Mouse (Mus musculus) MEL (cell line): Measurements from ENCODE around the gene Ppp6c. TPM values are rescaled to one million over a fixed set of nuclear protein-coding genes. Genes with fewer than 3 reads are reported as not detected.

ENCODE experiments used
- DNase-seq: peaks from one replicate; pipeline ENCODE4 v3.0.0; 2011; ENCODE audit warnings: low read depth, low spot score
- H3K27ac ChIP-seq: 2 replicates; pipeline ENCODE4 v1.5.1; 2012; ENCODE audit warnings: low read depth, mild to moderate bottlenecking, control low read depth, low read length, moderate library complexity; ENCODE audit not compliant: control insufficient read depth
- H3K27me3 ChIP-seq, 2 experiments: fragments of 150-350 bp in 1 of 2; sonication (generic) in 1 of 2; 2 replicates each; pipeline ENCODE4 v1.6.1; 2012; ENCODE audit warnings: low read length in 2 of 2, mild to moderate bottlenecking in 2 of 2, improper control_type of control experiment in 1 of 2, moderate library complexity in 1 of 2; ENCODE audit not compliant: insufficient read depth in 2 of 2, control insufficient read depth in 1 of 2
- H3K36me3 ChIP-seq, 2 experiments: 2 replicates each; pipeline ENCODE4 v1.6.1; 2012 to 2014; ENCODE audit warnings: low read length in 2 of 2, improper control_type of control experiment in 1 of 2, inconsistent platforms in 1 of 2, mild to moderate bottlenecking in 1 of 2; ENCODE audit not compliant: insufficient read depth in 2 of 2, control insufficient read depth in 1 of 2
- H3K4me1 ChIP-seq, 2 experiments: fragments of 150-350 bp in 1 of 2; sonication (generic) in 1 of 2; 2 replicates each; pipeline ENCODE4 v1.6.1; 2012; ENCODE audit warnings: low read length in 2 of 2, improper control_type of control experiment in 1 of 2, mild to moderate bottlenecking in 1 of 2; ENCODE audit not compliant: insufficient read depth in 2 of 2, control insufficient read depth in 1 of 2
- H3K4me3 ChIP-seq, 2 experiments: fragments of 150-350 bp in 1 of 2; sonication (generic) in 1 of 2; 2 replicates each; pipeline ENCODE4 v1.5.1; 2012; ENCODE audit warnings: low read depth in 2 of 2, low read length in 2 of 2, mild to moderate bottlenecking in 2 of 2, moderate library complexity in 2 of 2, control low read depth in 1 of 2, improper control_type of control experiment in 1 of 2; ENCODE audit not compliant: control insufficient read depth in 1 of 2, insufficient read depth in 1 of 2
- H3K79me2 ChIP-seq: 2 replicates; pipeline ENCODE4 v1.6.1; 2012; ENCODE audit warnings: mild to moderate bottlenecking, low read length, moderate library complexity; ENCODE audit not compliant: control insufficient read depth, poor library complexity, insufficient read depth
- H3K9ac ChIP-seq: 2 replicates; pipeline ENCODE4 v1.6.1; 2012; ENCODE audit warnings: low read depth, mild to moderate bottlenecking, control low read depth, low read length, moderate library complexity; ENCODE audit not compliant: control insufficient read depth, poor library complexity, severe bottlenecking
- H3K9me3 ChIP-seq: fragments of 150-350 bp; sonication (generic); replicated peaks from 2 replicates; pipeline ENCODE4 v1.6.1; 2012; ENCODE audit warnings: mild to moderate bottlenecking, low read length, improper control_type of control experiment, moderate library complexity; ENCODE audit not compliant: insufficient read depth
- BHLHE40 ChIP-seq: IDR thresholded peaks from 2 replicates; pipeline ENCODE4 v1.6.1; 2012; ENCODE audit warnings: low read depth, mild to moderate bottlenecking, inconsistent platforms, low read length, improper control_type of control experiment, borderline replicate concordance
- CHD1 ChIP-seq: IDR thresholded peaks from 2 replicates; pipeline ENCODE4 v1.6.1; 2012; ENCODE audit warnings: low read depth, mild to moderate bottlenecking, inconsistent platforms, low read length, improper control_type of control experiment
- CHD2 ChIP-seq: IDR thresholded peaks from 2 replicates; pipeline ENCODE4 v1.6.1; 2011; ENCODE audit warnings: low read length, improper control_type of control experiment
- CTCF ChIP-seq, 3 experiments: IDR thresholded peaks in 2 of 3; conservative IDR thresholded peaks in 1 of 3; 2 replicates each; pipeline ENCODE4 v1.5.1; 2011 to 2012; ENCODE audit warnings: low read length in 3 of 3, low read depth in 2 of 3, mild to moderate bottlenecking in 2 of 3, improper control_type of control experiment in 1 of 3, inconsistent platforms in 1 of 3, mixed read lengths in 1 of 3, moderate library complexity in 1 of 3; ENCODE audit not compliant: control insufficient read depth in 1 of 3, insufficient read depth in 1 of 3, poor library complexity in 1 of 3, severe bottlenecking in 1 of 3
- E2F4 ChIP-seq: IDR thresholded peaks from 2 replicates; pipeline ENCODE4 v1.6.1; 2011; ENCODE audit warnings: low read depth, low read length, improper control_type of control experiment, borderline replicate concordance
- ELF1 ChIP-seq: IDR thresholded peaks from 2 replicates; pipeline ENCODE4 v1.6.1; 2014; ENCODE audit warnings: low read depth, mild to moderate bottlenecking, inconsistent platforms, low read length, improper control_type of control experiment, moderate library complexity
- EP300 ChIP-seq, 2 experiments: IDR thresholded peaks; 2 replicates each; pipeline ENCODE4 v1.6.1; 2011; ENCODE audit warnings: improper control_type of control experiment in 2 of 2, low read length in 2 of 2, low read depth in 1 of 2, mild to moderate bottlenecking in 1 of 2
- ETS1 ChIP-seq: IDR thresholded peaks from 2 replicates; pipeline ENCODE4 v1.6.1; 2012; ENCODE audit warnings: low read depth, mild to moderate bottlenecking, inconsistent platforms, low read length, improper control_type of control experiment, moderate library complexity
- GABPA ChIP-seq: IDR thresholded peaks from 2 replicates; pipeline ENCODE4 v1.6.1; 2012; ENCODE audit warnings: low read depth, mild to moderate bottlenecking, inconsistent platforms, low read length, improper control_type of control experiment, moderate library complexity
- GATA1 ChIP-seq: IDR thresholded peaks from 2 replicates; pipeline ENCODE4 v1.6.1; 2011; ENCODE audit warnings: low read depth, low read length, improper control_type of control experiment
- HCFC1 ChIP-seq: IDR thresholded peaks from 2 replicates; pipeline ENCODE4 v1.6.1; 2012; ENCODE audit warnings: low read depth, mild to moderate bottlenecking, inconsistent platforms, low read length, improper control_type of control experiment, moderate library complexity
- JUND ChIP-seq: IDR thresholded peaks from 2 replicates; pipeline ENCODE4 v1.6.1; 2011; ENCODE audit warnings: low read depth, mild to moderate bottlenecking, improper control_type of control experiment, low read length
- KAT2A ChIP-seq: conservative IDR thresholded peaks from 2 replicates; pipeline ENCODE4 v1.6.1; 2012; ENCODE audit warnings: low read depth, low read length, improper control_type of control experiment, inconsistent platforms
- MAZ ChIP-seq: IDR thresholded peaks from 2 replicates; pipeline ENCODE4 v1.6.1; 2012; ENCODE audit warnings: low read depth, mild to moderate bottlenecking, inconsistent platforms, low read length, improper control_type of control experiment
- MXI1 ChIP-seq: IDR thresholded peaks from 2 replicates; pipeline ENCODE4 v1.6.1; 2011; ENCODE audit warnings: mild to moderate bottlenecking, low read depth, low read length, improper control_type of control experiment
- MYB ChIP-seq: IDR thresholded peaks from 2 replicates; pipeline ENCODE4 v1.6.1; 2011; ENCODE audit warnings: mild to moderate bottlenecking, low read depth, low read length, improper control_type of control experiment
- MYC ChIP-seq: IDR thresholded peaks from 2 replicates; pipeline ENCODE4 v1.6.1; 2011; ENCODE audit warnings: low read depth, mild to moderate bottlenecking, low read length, improper control_type of control experiment, moderate library complexity
- NELFE ChIP-seq: IDR thresholded peaks from 2 replicates; pipeline ENCODE4 v1.6.1; 2011; ENCODE audit warnings: low read depth, low read length, improper control_type of control experiment
- NRF1 ChIP-seq: IDR thresholded peaks from 2 replicates; pipeline ENCODE4 v1.6.1; 2014; ENCODE audit warnings: low read depth, mild to moderate bottlenecking, inconsistent platforms, low read length, improper control_type of control experiment, moderate library complexity; ENCODE audit not compliant: poor library complexity, insufficient read depth, severe bottlenecking
- POLR2AphosphoS2 ChIP-seq: IDR thresholded peaks from 2 replicates; pipeline ENCODE4 v1.6.1; 2011; ENCODE audit warnings: low read length, improper control_type of control experiment
- POLR2AphosphoS5 ChIP-seq: IDR thresholded peaks from 2 replicates; pipeline ENCODE4 v1.6.1; 2012; ENCODE audit warnings: low read depth, borderline replicate concordance, mild to moderate bottlenecking, inconsistent platforms, low read length, moderate library complexity, mixed read lengths
- RAD21 ChIP-seq: IDR thresholded peaks from 2 replicates; pipeline ENCODE4 v1.6.1; 2011; ENCODE audit warnings: mild to moderate bottlenecking, low read depth, low read length, improper control_type of control experiment
- RCOR1 ChIP-seq: IDR thresholded peaks from 2 replicates; pipeline ENCODE4 v1.6.1; 2012; ENCODE audit warnings: low read depth, mild to moderate bottlenecking, inconsistent platforms, low read length, improper control_type of control experiment
- SIN3A ChIP-seq: IDR thresholded peaks from 2 replicates; pipeline ENCODE4 v1.6.1; 2012; ENCODE audit warnings: low read length, improper control_type of control experiment, inconsistent platforms
- SMC3 ChIP-seq: IDR thresholded peaks from 2 replicates; pipeline ENCODE4 v1.6.1; 2011; ENCODE audit warnings: low read depth, low read length, improper control_type of control experiment
- TAL1 ChIP-seq: IDR thresholded peaks from 2 replicates; pipeline ENCODE4 v1.6.1; 2012; ENCODE audit warnings: mild to moderate bottlenecking, inconsistent platforms, low read length, moderate library complexity, mixed read lengths
- TBP ChIP-seq: IDR thresholded peaks from 2 replicates; pipeline ENCODE4 v1.8.0; 2011; ENCODE audit warnings: low read depth, low read length, improper control_type of control experiment
- TCF12 ChIP-seq: IDR thresholded peaks from 2 replicates; pipeline ENCODE4 v1.6.1; 2014; ENCODE audit warnings: low read depth, mild to moderate bottlenecking, inconsistent platforms, low read length, improper control_type of control experiment, moderate library complexity
- UBTF ChIP-seq: IDR thresholded peaks from 2 replicates; pipeline ENCODE4 v1.6.1; 2012; ENCODE audit warnings: low read depth, mild to moderate bottlenecking, inconsistent platforms, low read length, improper control_type of control experiment, moderate library complexity, borderline replicate concordance; ENCODE audit not compliant: insufficient read depth
- USF1 ChIP-seq: IDR thresholded peaks from 2 replicates; pipeline ENCODE4 v1.6.1; 2014; ENCODE audit warnings: low read depth, mild to moderate bottlenecking, inconsistent platforms, low read length, improper control_type of control experiment, moderate library complexity
- USF2 ChIP-seq, 2 experiments: IDR thresholded peaks; 2 replicates each; pipeline ENCODE4 v1.6.1; 2011 to 2012; ENCODE audit warnings: improper control_type of control experiment in 2 of 2, low read length in 2 of 2, borderline replicate concordance in 1 of 2, inconsistent platforms in 1 of 2, low read depth in 1 of 2, mild to moderate bottlenecking in 1 of 2; ENCODE audit not compliant: insufficient read depth in 1 of 2
- ZC3H11A ChIP-seq: IDR thresholded peaks from 2 replicates; pipeline ENCODE4 v1.6.1; 2012; ENCODE audit warnings: low read depth, mild to moderate bottlenecking, inconsistent platforms, low read length, improper control_type of control experiment
- ZKSCAN1 ChIP-seq: IDR thresholded peaks from 2 replicates; pipeline ENCODE4 v1.6.1; 2012; ENCODE audit warnings: low read depth, mild to moderate bottlenecking, inconsistent platforms, low read length, improper control_type of control experiment, moderate library complexity
- ZMIZ1 ChIP-seq: IDR thresholded peaks from 2 replicates; pipeline ENCODE4 v1.6.1; 2012; ENCODE audit warnings: low read depth, mild to moderate bottlenecking, inconsistent platforms, low read length, improper control_type of control experiment, moderate library complexity
- ZNF384 ChIP-seq: IDR thresholded peaks from 2 replicates; pipeline ENCODE4 v1.6.1; 2012; ENCODE audit warnings: low read depth, mild to moderate bottlenecking, inconsistent platforms, low read length, improper control_type of control experiment
- polyA plus RNA-seq, 2 experiments: library from polyadenylated mRNA; stranded (reverse) in 1 of 2; unstranded in 1 of 2; fragments of >175 nt in 1 of 2; fragments of >200 nt in 1 of 2; gene quantifications; 2 replicates each; pipeline versions ENCODE4 v1.2.1 to v1.2.4; 2012; ENCODE audit warnings: low replicate concordance in 2 of 2, low read depth in 1 of 2; ENCODE audit not compliant: insufficient read length in 2 of 2, insufficient read depth in 1 of 2, missing spikeins in 1 of 2
- total RNA-seq: library from RNA; depleted of rRNA; stranded (reverse); fragments of 300-350 nt; gene quantifications from 2 replicates; pipeline ENCODE4 v1.2.3, GENCODE M21; 2012; rRNA removed

Ppp6c gene
- total RNA-seq, result 34.9 and 37.7 TPM in 2 replicates
- polyA plus RNA-seq, result 10 to 100 TPM in 1 of 2 experiments, not detected in 1; 43.1 TPM

- Histone ChIP-seq H3K27ac (peak within 1 kb of the TSS; percentile 75), H3K4me1 (peaks cover 13 to 15% of the 10 kb centered on the region in 2 experiments), H3K9ac (peak within 1 kb of the TSS; percentile 98), H3K27me3 (no peaks in the 10 kb centered on the region; a peak in 1 of 4 replicates), H3K9me3 (no peaks in the 10 kb centered on the region), H3K36me3 (peaks cover 0 to 26% of the 10 kb centered on the region in 2 experiments; a peak in 2 of 4 replicates), H3K4me3 (peak within 1 kb of the TSS; percentile 87 to 98), H3K79me2 (peaks cover 44% of the 10 kb centered on the region)
- peak; percentile 98 for DNase-seq
- peak; percentile 51; the same call in 1 of the 2 replicates for TF ChIP-seq MAZ
- no peak for TF ChIP-seq JUND
- TF ChIP-seq NELFE, result peak; percentile 89
- no peak for TF ChIP-seq TAL1
- TF ChIP-seq ZMIZ1, result no peak
- TF ChIP-seq USF1, result no peak
- TF ChIP-seq SIN3A, result peak; percentile 94
- no peak for TF ChIP-seq ZC3H11A
- TF ChIP-seq GABPA, result peak; percentile 63; the same call in 1 of the 2 replicates
- peak; percentile 64; the same call in 1 of the 2 replicates for TF ChIP-seq MXI1
- no peak for TF ChIP-seq CTCF (IDR thresholded peaks at IDR 0.05 in 2 of 3, conservative IDR thresholded peaks at IDR 0.05 in 1 of 3; ENCODE audit: control insufficient read depth in 1 of 3, insufficient read depth in 1 of 3, low read depth in 2 of 3, low read length in 3 of 3, poor library complexity in 1 of 3, severe bottlenecking in 1 of 3)
- TF ChIP-seq E2F4, result no peak
- no peak for TF ChIP-seq ZKSCAN1
- peak; percentile 69 for TF ChIP-seq GATA1
- TF ChIP-seq MYC, result peak; percentile 58; the same call in 1 of the 2 replicates
- no peak for TF ChIP-seq ZNF384
- TF ChIP-seq NRF1, result no peak
- TF ChIP-seq RAD21, result no peak
- TF ChIP-seq MYB, result no peak
- peak; percentile 98 for TF ChIP-seq ELF1
- TF ChIP-seq TCF12, result peak; percentile 73
- no peak; the same call in 1 of the 2 replicates for TF ChIP-seq CHD2
- TF ChIP-seq BHLHE40, result no peak
- TF ChIP-seq KAT2A, result peak; percentile 99
- peak; percentile 58 for TF ChIP-seq ETS1
- no peak for TF ChIP-seq EP300 (IDR thresholded peaks at IDR 0.05; ENCODE audit: low read depth in 1 of 2, low read length in 2 of 2)
- TF ChIP-seq POLR2AphosphoS2, result peak; percentile 52; the same call in 1 of the 2 replicates
- TF ChIP-seq TBP, result peak; percentile 62
- TF ChIP-seq SMC3, result no peak
- TF ChIP-seq USF2 (IDR thresholded peaks at IDR 0.05; ENCODE audit: borderline replicate concordance in 1 of 2, insufficient read depth in 1 of 2, low read depth in 1 of 2, low read length in 2 of 2), result no peak
- TF ChIP-seq HCFC1, result peak; percentile 99
- no peak for TF ChIP-seq RCOR1
- TF ChIP-seq CHD1, result no peak
- TF ChIP-seq UBTF, result 0 out of 2 replicates have a peak, but pooled peaks have one; percentile 51
- no peak for TF ChIP-seq POLR2AphosphoS5
These were observed at the start of gene Ppp6c for GRCm38 (mm10) chr2:39226019-39226640. TSS of gene Ppp6c (minus strand) at chr2:39226451.
